Mouse (Mus musculus): ENCODE results near the gene Pde7b. TPM values are rescaled to one million over a fixed set of nuclear protein-coding genes. Genes with fewer than 3 reads are reported as not detected.
A peak's percentile ranks its signal among the peaks of the same experiment; 100 is the strongest.

Gene Pde7b
- polyA plus RNA-seq, 1 experiment = 9.5 TPM

GRCm38 (mm10) chr10:20733576-20733975 lies 8.7 kb upstream of the Pde7b start:
- Histone ChIP-seq H3K4me3 (ENCODE audit: insufficient read depth, low read depth, low read length) (no peak overlapping the region), H3K4me1 (ENCODE audit: control insufficient read depth, insufficient read depth, insufficient read length, low read length) (no peaks in the 10 kb centered on the region), H3K27ac (replicated peaks; ENCODE audit: low read depth, low read length) (no peak overlapping the region)

GRCm38 (mm10) chr10:20732180-20732579 lies 7.3 kb upstream of the Pde7b start:
- Histone ChIP-seq H3K27ac (replicated peaks; ENCODE audit: low read depth, low read length) (no peak overlapping the region), H3K4me3 (ENCODE audit: insufficient read depth, low read depth, low read length) (no peak overlapping the region), H3K4me1 (ENCODE audit: control insufficient read depth, insufficient read depth, insufficient read length, low read length) (no peaks in the 10 kb centered on the region)

- no peaks in the 10 kb centered on the region for H3K4me1 ChIP-seq (ENCODE audit: control insufficient read depth, insufficient read depth, insufficient read length, low read length)
- no peak overlapping the region for H3K4me3 ChIP-seq (ENCODE audit: insufficient read depth, low read depth, low read length)
- no peak overlapping the region for H3K27ac ChIP-seq (replicated peaks; ENCODE audit: low read depth, low read length)
Observed at GRCm38 (mm10) chr10:20730034-20730433, 5.2 kb upstream of the Pde7b start.

GRCm38 (mm10) chr10:20725384-20725983 lies 606 bp upstream of the Pde7b start:
- H3K4me3 ChIP-seq (ENCODE audit: insufficient read depth, low read depth, low read length) = peak overlapping the region; percentile 58

GRCm38 (mm10) chr10:20724451-20724850 lies 427 bp downstream of the Pde7b start:
- peak overlapping the region; percentile 48 for H3K27ac ChIP-seq (replicated peaks; ENCODE audit: low read depth, low read length)
- peak overlapping the region; percentile 58 for H3K4me3 ChIP-seq (ENCODE audit: insufficient read depth, low read depth, low read length)
- H3K4me1 ChIP-seq (ENCODE audit: control insufficient read depth, insufficient read depth, insufficient read length, low read length) = peaks cover 2% of the 10 kb centered on the region; the same call in 1 of the 2 replicates

More at GRCm38 (mm10) chr10:20725384-20725983, 606 bp upstream of the Pde7b start:
- Histone ChIP-seq H3K27ac (replicated peaks; ENCODE audit: low read depth, low read length) (no peak overlapping the region), H3K4me1 (ENCODE audit: control insufficient read depth, insufficient read depth, insufficient read length, low read length) (peaks cover 2% of the 10 kb centered on the region; the same call in 1 of the 2 replicates)

GRCm38 (mm10) chr10:20723962-20724361 lies 916 bp downstream of the Pde7b start:
- peaks cover 2% of the 10 kb centered on the region; the same call in 1 of the 2 replicates for H3K4me1 ChIP-seq (ENCODE audit: control insufficient read depth, insufficient read depth, insufficient read length, low read length)
- H3K27ac ChIP-seq (replicated peaks; ENCODE audit: low read depth, low read length) = no peak overlapping the region; the same call in 1 of the 2 replicates
- peak overlapping the region; percentile 58 for H3K4me3 ChIP-seq (ENCODE audit: insufficient read depth, low read depth, low read length)

GRCm38 (mm10) chr10:20723521-20723915 lies 1.4 kb downstream of the Pde7b start:
- H3K27ac ChIP-seq (replicated peaks; ENCODE audit: low read depth, low read length) = no peak overlapping the region
- peak overlapping the region; percentile 42 for H3K4me3 ChIP-seq (ENCODE audit: insufficient read depth, low read depth, low read length)
- peaks cover 2% of the 10 kb centered on the region; the same call in 1 of the 2 replicates for H3K4me1 ChIP-seq (ENCODE audit: control insufficient read depth, insufficient read depth, insufficient read length, low read length)

- no peak overlapping the region; the same call in 1 of the 2 replicates for H3K27ac ChIP-seq (replicated peaks; ENCODE audit: low read depth, low read length)
- H3K4me1 ChIP-seq (ENCODE audit: control insufficient read depth, insufficient read depth, insufficient read length, low read length) = peaks cover 2% of the 10 kb centered on the region; the same call in 1 of the 2 replicates
- peak overlapping the region; percentile 42 for H3K4me3 ChIP-seq (ENCODE audit: insufficient read depth, low read depth, low read length)
Observed at GRCm38 (mm10) chr10:20722651-20723520, 2.0 kb downstream of the Pde7b start.

GRCm38 (mm10) chr10:20719201-20719600 lies 5.7 kb downstream of the Pde7b start:
- H3K4me1 ChIP-seq (ENCODE audit: control insufficient read depth, insufficient read depth, insufficient read length, low read length) = peaks cover 5% of the 10 kb centered on the region
- no peak overlapping the region for H3K27ac ChIP-seq (replicated peaks; ENCODE audit: low read depth, low read length)
- H3K4me3 ChIP-seq (ENCODE audit: insufficient read depth, low read depth, low read length) = no peak overlapping the region

GRCm38 (mm10) chr10:20700633-20701032 lies 24.2 kb downstream of the Pde7b start:
- Histone ChIP-seq H3K4me3 (ENCODE audit: insufficient read depth, low read depth, low read length) (no peak overlapping the region), H3K4me1 (ENCODE audit: control insufficient read depth, insufficient read depth, insufficient read length, low read length) (no peaks in the 10 kb centered on the region), H3K27ac (replicated peaks; ENCODE audit: low read depth, low read length) (no peak overlapping the region)

- H3K4me1 ChIP-seq (ENCODE audit: control insufficient read depth, insufficient read depth, insufficient read length, low read length) = no peaks in the 10 kb centered on the region
- no peak overlapping the region for H3K4me3 ChIP-seq (ENCODE audit: insufficient read depth, low read depth, low read length)
- H3K27ac ChIP-seq (replicated peaks; ENCODE audit: low read depth, low read length) = no peak overlapping the region
Observed at GRCm38 (mm10) chr10:20699874-20700273, 25.0 kb downstream of the Pde7b start.

- Histone ChIP-seq H3K27ac (replicated peaks; ENCODE audit: low read depth, low read length) (no peak overlapping the region), H3K4me3 (ENCODE audit: insufficient read depth, low read depth, low read length) (no peak overlapping the region)
Observed at GRCm38 (mm10) chr10:20695637-20696036, 29.2 kb downstream of the Pde7b start.

GRCm38 (mm10) chr10:20690002-20690401 lies 34.9 kb downstream of the Pde7b start:
- H3K4me1 ChIP-seq (ENCODE audit: control insufficient read depth, insufficient read depth, insufficient read length, low read length) = no peaks in the 10 kb centered on the region
- no peak overlapping the region for H3K27ac ChIP-seq (replicated peaks; ENCODE audit: low read depth, low read length)
- H3K4me3 ChIP-seq (ENCODE audit: insufficient read depth, low read depth, low read length) = no peak overlapping the region

More at GRCm38 (mm10) chr10:20695637-20696036, 29.2 kb downstream of the Pde7b start:
- no peaks in the 10 kb centered on the region for H3K4me1 ChIP-seq (ENCODE audit: control insufficient read depth, insufficient read depth, insufficient read length, low read length)

- Histone ChIP-seq H3K4me3 (ENCODE audit: insufficient read depth, low read depth, low read length) (no peak overlapping the region), H3K27ac (replicated peaks; ENCODE audit: low read depth, low read length) (no peak overlapping the region), H3K4me1 (ENCODE audit: control insufficient read depth, insufficient read depth, insufficient read length, low read length) (no peaks in the 10 kb centered on the region)
Observed at GRCm38 (mm10) chr10:20684151-20684550, 40.7 kb downstream of the Pde7b start.

GRCm38 (mm10) chr10:20680986-20681385 lies 43.9 kb downstream of the Pde7b start:
- Histone ChIP-seq H3K27ac (replicated peaks; ENCODE audit: low read depth, low read length) (no peak overlapping the region), H3K4me3 (ENCODE audit: insufficient read depth, low read depth, low read length) (no peak overlapping the region), H3K4me1 (ENCODE audit: control insufficient read depth, insufficient read depth, insufficient read length, low read length) (no peaks in the 10 kb centered on the region)

Data from brown adipose tissue, adult 24 weeks (tissue).